Comparison of ENCODE assay signal across 8 mouse cellular contexts in genomic region chr3:84306777-84307176, GRCm38 (mm10). TPM values are rescaled to one million over a fixed set of nuclear protein-coding genes. Genes with fewer than 3 reads are reported as not detected.
A peak's percentile ranks its signal among the peaks of the same experiment; 100 is the strongest.
DNase-seq lines count a peak whose midpoint lies in the region; ATAC-seq lines count a peak whose summit lies in the region.

Trim2 (minus strand) TSS chr3:84306877.

- no peak for ATAC-seq in hindbrain, embryonic 11.5 days (ENCODE audit: low FRiP score)
- ATAC-seq in limb, embryonic 13.5 days (ENCODE audit: low FRiP score, low read depth), result no peak

- DNase-seq in adrenal gland, adult 18-20 months (ENCODE audit: low spot score in 2 of 2), result no peak
- DNase-seq in adrenal gland, adult (ENCODE audit: inconsistent age in 2 of 2, low spot score in 1 of 2), result no peak
- DNase-seq in adrenal gland, postnatal 14 days, result no peak
- DNase-seq in hindbrain, embryonic 11.5 days (ENCODE audit: low spot score), result no peak
- no peak for DNase-seq in thymus, postnatal 14 days
- no peak for DNase-seq in embryo, embryonic 9.5 days (ENCODE audit: extremely low spot score)
- DNase-seq in cerebellum, adult 11 months, result no peak

- H3K4me1 ChIP-seq in hindbrain, embryonic 11.5 days (replicated peaks; ENCODE audit: control insufficient read depth, insufficient read depth, low read length), result peaks cover 4% of the 10 kb centered on the region
- peaks cover 23% of the 10 kb centered on the region for H3K4me1 ChIP-seq in limb, embryonic 13.5 days

- peaks cover 2% of the 10 kb centered on the region; the same call in 1 of the 2 replicates for H3K27me3 ChIP-seq in hindbrain, embryonic 11.5 days (ENCODE audit: control insufficient read depth, insufficient read depth, low read length)
- peaks cover 65% of the 10 kb centered on the region for H3K27me3 ChIP-seq in limb, embryonic 13.5 days

- peak within 1 kb of the TSS; percentile 71 for H3K4me2 ChIP-seq in hindbrain, embryonic 11.5 days (replicated peaks; ENCODE audit: low read depth, low read length)
- H3K4me2 ChIP-seq in limb, embryonic 13.5 days (replicated peaks), result peak within 1 kb of the TSS; percentile 82

- no peak within 1 kb of the TSS for H3K4me3 ChIP-seq in hindbrain, embryonic 11.5 days (ENCODE audit: low read depth, low read length)
- H3K4me3 ChIP-seq in limb, embryonic 13.5 days, result no peak within 1 kb of the TSS

- H3K9ac ChIP-seq in hindbrain, embryonic 11.5 days (ENCODE audit: low read depth, low read length), result no peak within 1 kb of the TSS
- H3K9ac ChIP-seq in limb, embryonic 13.5 days, result no peak within 1 kb of the TSS

- no peaks in the 10 kb centered on the region for H3K9me3 ChIP-seq in hindbrain, embryonic 11.5 days (ENCODE audit: control insufficient read depth, low read length)
- H3K9me3 ChIP-seq in limb, embryonic 13.5 days, result no peaks in the 10 kb centered on the region

- H3K36me3 ChIP-seq in hindbrain, embryonic 11.5 days (ENCODE audit: control insufficient read depth, insufficient read depth, low read length), result no peaks in the 10 kb centered on the region
- H3K36me3 ChIP-seq in limb, embryonic 13.5 days, result no peaks in the 10 kb centered on the region

- 94% methylated on average over 3 of the region's 3 CpGs for WGBS in hindbrain, embryonic 11.5 days
- WGBS in limb, embryonic 13.5 days, result 96% methylated on average over 3 of the region's 3 CpGs

- peak within 1 kb of the TSS; percentile 58; the same call in 1 of the 2 replicates for H3K27ac ChIP-seq in hindbrain, embryonic 11.5 days (ENCODE audit: low read depth, low read length)
- no peak within 1 kb of the TSS for H3K27ac ChIP-seq in limb, embryonic 13.5 days

RNA-seq across cellular contexts. Expression of gene Trim2, which starts in this region (rescaled TPM):
- total RNA-seq in adrenal gland, adult 18-20 months (2021), result 10 to 100 TPM; 29.2 to 88.9 TPM
- 53.5 and 56.7 TPM in 2 replicates for total RNA-seq in adrenal gland, postnatal 14 days (2021)
- 104 and 109 TPM in 2 replicates for polyA plus RNA-seq in hindbrain, embryonic 11.5 days (2014; fragmentation: Nextera tagmentation; extraction: Ambion mirVana)
- polyA plus RNA-seq in limb, embryonic 13.5 days (2015; fragmentation: Nextera tagmentation; extraction: Ambion mirVana), result 19.7 and 20.9 TPM in 2 replicates
